Mouse (Mus musculus) MEL-GATA-1-ER (cell line): ENCODE results near the gene Btbd35f19.
"Not testable (repeated sequence)": the region's sequence is repeated elsewhere in the genome, so short reads cannot be mapped to it uniquely, and the experiment has no call there.

Experiments used
- DNase-seq: peaks from one replicate; pipeline ENCODE4 v3.0.0-alpha.2; 2012; ENCODE audit warnings: low read depth; ENCODE audit errors: extremely low read depth

The Btbd35f19 gene

GRCm38 (mm10) chrX:31383818-31384217 is at the start of gene Btbd35f19:
TSS of gene Btbd35f19 (minus strand) at chrX:31383918.
- not testable (repeated sequence) for DNase-seq

- DNase-seq = not testable (repeated sequence)
Measured at GRCm38 (mm10) chrX:31341924-31342323, 41.8 kb downstream of the Btbd35f19 start.

- not testable (repeated sequence) for DNase-seq
Measured at GRCm38 (mm10) chrX:31336154-31336553, 47.6 kb downstream of the Btbd35f19 start, which contains the start of gene Btbd35f26. TSS of gene Btbd35f26 (plus strand) at chrX:31336454.
